Mouse (Mus musculus) kidney, adult 2 months (tissue): ENCODE results near the gene Ubxn7. TPM values are rescaled to one million over a fixed set of nuclear protein-coding genes. Genes with fewer than 3 reads are reported as not detected.

Source experiments
- DNase-seq: peaks from one replicate; pipeline ENCODE4 v3.0.0; 2021
- H3K27ac ChIP-seq: fragments of 200-500 bp; 2 replicates; pipeline ENCODE4 v1.5.1; 2012; ENCODE audit warnings: low read depth, low read length, control low read depth, inconsistent platforms; ENCODE audit not compliant: insufficient read depth
- H3K27me3 ChIP-seq: fragments of 200-500 bp; replicated peaks from 2 replicates; pipeline ENCODE4 v1.6.1; 2012; ENCODE audit warnings: mild to moderate bottlenecking, moderate library complexity, low read length, inconsistent platforms; ENCODE audit not compliant: control insufficient read depth, insufficient read depth
- H3K36me3 ChIP-seq: fragments of 200-500 bp; 2 replicates; pipeline ENCODE4 v1.6.1; 2012; ENCODE audit warnings: mild to moderate bottlenecking, moderate library complexity, low read length, inconsistent platforms; ENCODE audit not compliant: control insufficient read depth, insufficient read depth
- H3K4me1 ChIP-seq: fragments of 200-500 bp; 2 replicates; pipeline ENCODE4 v1.6.1; 2011; ENCODE audit warnings: low read length; ENCODE audit not compliant: control insufficient read depth, insufficient read depth
- H3K4me3 ChIP-seq: fragments of 200-500 bp; 2 replicates; pipeline ENCODE4 v1.5.1; 2011; ENCODE audit warnings: mild to moderate bottlenecking, low read depth, low read length, control low read depth; ENCODE audit not compliant: insufficient read depth
- CTCF ChIP-seq: fragments of 200-500 bp; conservative IDR thresholded peaks from 2 replicates; pipeline ENCODE4 v1.5.1; 2011; ENCODE audit warnings: low read depth, mild to moderate bottlenecking, control low read depth, low read length, moderate library complexity, mixed read lengths; ENCODE audit not compliant: insufficient read depth, insufficient read length
- POLR2A ChIP-seq: fragments of 200-500 bp; IDR thresholded peaks from one replicate; pipeline ENCODE4 v1.6.1; 2011; ENCODE audit warnings: low read depth, low read length, control low read depth
- WGBS: fragments of 180-500 bp; shearing (Covaris S2); methylation state at CpG from one replicate; pipeline ENCODE4 v1.1.7; 2018; 5-methylcytosine and 5-hydroxymethylcytosine counted together
- polyA plus RNA-seq: library from polyadenylated mRNA; depleted of rRNA; stranded (reverse); fragments of >200 nt; gene quantifications from 2 replicates; pipeline ENCODE4 v1.2.3, GENCODE M21; 2012

Ubxn7 gene
- polyA plus RNA-seq, 1 experiment = 10.4 TPM

DNA sequence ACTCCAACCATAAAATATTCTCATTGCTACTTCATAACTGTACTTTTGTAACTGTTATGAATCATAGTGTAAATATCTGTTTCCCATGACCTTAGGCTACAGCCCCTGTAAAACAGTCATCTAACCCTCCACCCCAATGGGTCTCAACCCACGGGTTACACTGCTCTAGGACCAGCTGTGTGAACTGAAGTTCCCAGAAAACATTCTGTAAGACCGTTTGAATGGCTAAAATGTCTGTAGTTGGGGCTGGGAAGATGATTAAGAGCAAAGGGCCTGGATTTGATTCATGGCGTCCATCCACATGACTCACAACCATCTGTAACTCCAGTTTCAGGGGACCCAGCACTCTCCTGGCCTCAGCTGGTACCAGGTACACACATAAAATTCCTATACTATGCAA lies 66.1 kb downstream of the Ubxn7 start:
- 71% methylated on average over 3 of the region's 3 CpGs for WGBS

GRCm38 (mm10) chr16:32400267-32400666 lies 68.2 kb downstream of the Ubxn7 start, which contains the start of gene Tm4sf19:
Gene Tm4sf19 (plus strand): TSS chr16:32400506.
- Histone ChIP-seq H3K36me3 (no peaks in the 10 kb centered on the region), H3K27ac (no peak within 1 kb of the TSS), H3K4me1 (no peaks in the 10 kb centered on the region), H3K27me3 (no peaks in the 10 kb centered on the region), H3K4me3 (no peak within 1 kb of the TSS)
- WGBS = 73% methylated on average over 7 of the region's 7 CpGs
- no peak for DNase-seq
- TF ChIP-seq CTCF (no peak), POLR2A (no peak)

More for the DNA sequence above, 66.1 kb downstream of the Ubxn7 start:
- no peaks in the 10 kb centered on the region for H3K4me1 ChIP-seq
- no peaks in the 10 kb centered on the region for H3K36me3 ChIP-seq
- DNase-seq = no peak
- TF ChIP-seq CTCF = no peak
- no peak for TF ChIP-seq POLR2A
- H3K27ac ChIP-seq = no peak overlapping the region
- no peaks in the 10 kb centered on the region for H3K27me3 ChIP-seq
- H3K4me3 ChIP-seq = no peak overlapping the region

GRCm38 (mm10) chr16:32401335-32401965 lies 69.4 kb downstream of the Ubxn7 start:
- Histone ChIP-seq H3K27ac (no peak overlapping the region), H3K4me3 (no peak overlapping the region), H3K4me1 (no peaks in the 10 kb centered on the region), H3K27me3 (no peaks in the 10 kb centered on the region), H3K36me3 (no peaks in the 10 kb centered on the region)
- TF ChIP-seq CTCF = no peak
- TF ChIP-seq POLR2A = no peak
- peak; percentile 17 for DNase-seq
- WGBS = 83% methylated on average over 9 of the region's 9 CpGs

DNA sequence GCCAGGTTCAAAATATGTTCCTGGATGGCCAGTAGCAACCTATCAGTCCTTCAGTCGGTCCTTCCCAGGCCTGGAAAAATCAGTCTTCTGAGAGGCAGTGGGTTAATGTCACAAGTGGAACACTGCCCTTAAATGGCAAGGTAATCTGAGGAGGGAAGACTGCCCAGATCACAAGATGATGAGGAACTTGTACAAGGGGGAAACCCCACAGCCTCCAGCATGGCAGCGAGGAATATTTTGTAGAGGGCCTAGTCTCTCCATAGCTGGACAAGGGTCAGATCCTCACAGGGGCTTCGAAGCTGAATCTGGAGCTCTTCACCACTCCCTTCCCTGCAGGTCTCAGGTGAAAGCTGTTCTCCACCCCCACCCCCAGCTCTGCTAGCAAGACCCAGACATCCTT lies 70.8 kb downstream of the Ubxn7 start:
- no peaks in the 10 kb centered on the region for H3K27me3 ChIP-seq
- no peaks in the 10 kb centered on the region for H3K4me1 ChIP-seq
- no peaks in the 10 kb centered on the region for H3K36me3 ChIP-seq
- no peak overlapping the region for H3K27ac ChIP-seq
- 84% methylated on average over 3 of the region's 3 CpGs for WGBS
- no peak for DNase-seq
- H3K4me3 ChIP-seq = no peak overlapping the region
- TF ChIP-seq CTCF (no peak), POLR2A (no peak)

GRCm38 (mm10) chr16:32405716-32406115 lies 73.7 kb downstream of the Ubxn7 start:
- no peak overlapping the region for H3K27ac ChIP-seq
- TF ChIP-seq POLR2A (no peak), CTCF (no peak)
- H3K4me3 ChIP-seq = no peak overlapping the region
- H3K36me3 ChIP-seq = no peaks in the 10 kb centered on the region
- no peak for DNase-seq
- H3K4me1 ChIP-seq = no peaks in the 10 kb centered on the region
- 92% methylated on average over 9 of the region's 9 CpGs for WGBS
- no peaks in the 10 kb centered on the region for H3K27me3 ChIP-seq

DNA sequence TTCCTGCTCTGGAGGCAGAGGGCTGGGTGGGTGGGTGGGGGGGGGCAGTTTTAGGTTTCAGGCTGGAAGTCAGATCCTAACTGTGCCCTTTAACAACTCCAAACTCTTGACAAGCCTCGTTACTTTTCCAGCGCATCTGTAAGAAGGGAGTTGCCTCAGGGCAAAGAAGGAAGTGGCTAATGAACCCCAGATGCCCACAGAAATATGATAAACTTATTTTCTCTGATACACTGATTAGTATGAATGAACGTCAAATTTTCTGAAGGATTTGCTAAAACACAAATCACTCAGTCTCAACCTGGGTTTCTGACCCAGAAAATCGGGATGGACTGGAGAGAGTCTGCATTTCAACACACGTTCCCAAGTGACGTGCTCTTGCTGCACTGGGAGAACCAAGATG lies 74.6 kb downstream of the Ubxn7 start:
- TF ChIP-seq CTCF (no peak), POLR2A (no peak)
- H3K4me1 ChIP-seq = no peaks in the 10 kb centered on the region
- H3K27ac ChIP-seq = no peak overlapping the region
- no peak overlapping the region for H3K4me3 ChIP-seq
- no peak for DNase-seq
- no peaks in the 10 kb centered on the region for H3K27me3 ChIP-seq
- H3K36me3 ChIP-seq = no peaks in the 10 kb centered on the region
- 70% methylated on average over 6 of the region's 6 CpGs for WGBS

- DNase-seq = no peak
- Histone ChIP-seq H3K4me1 (no peaks in the 10 kb centered on the region), H3K36me3 (no peaks in the 10 kb centered on the region), H3K27me3 (no peaks in the 10 kb centered on the region), H3K27ac (no peak overlapping the region), H3K4me3 (no peak overlapping the region)
- TF ChIP-seq POLR2A = no peak
- TF ChIP-seq CTCF = no peak
- WGBS = 78% methylated on average over 10 of the region's 10 CpGs
Measured at GRCm38 (mm10) chr16:32407730-32408129, 75.7 kb downstream of the Ubxn7 start.
